Comparison of ENCODE assay signal across 14 mouse cellular contexts in the genomic region with DNA sequence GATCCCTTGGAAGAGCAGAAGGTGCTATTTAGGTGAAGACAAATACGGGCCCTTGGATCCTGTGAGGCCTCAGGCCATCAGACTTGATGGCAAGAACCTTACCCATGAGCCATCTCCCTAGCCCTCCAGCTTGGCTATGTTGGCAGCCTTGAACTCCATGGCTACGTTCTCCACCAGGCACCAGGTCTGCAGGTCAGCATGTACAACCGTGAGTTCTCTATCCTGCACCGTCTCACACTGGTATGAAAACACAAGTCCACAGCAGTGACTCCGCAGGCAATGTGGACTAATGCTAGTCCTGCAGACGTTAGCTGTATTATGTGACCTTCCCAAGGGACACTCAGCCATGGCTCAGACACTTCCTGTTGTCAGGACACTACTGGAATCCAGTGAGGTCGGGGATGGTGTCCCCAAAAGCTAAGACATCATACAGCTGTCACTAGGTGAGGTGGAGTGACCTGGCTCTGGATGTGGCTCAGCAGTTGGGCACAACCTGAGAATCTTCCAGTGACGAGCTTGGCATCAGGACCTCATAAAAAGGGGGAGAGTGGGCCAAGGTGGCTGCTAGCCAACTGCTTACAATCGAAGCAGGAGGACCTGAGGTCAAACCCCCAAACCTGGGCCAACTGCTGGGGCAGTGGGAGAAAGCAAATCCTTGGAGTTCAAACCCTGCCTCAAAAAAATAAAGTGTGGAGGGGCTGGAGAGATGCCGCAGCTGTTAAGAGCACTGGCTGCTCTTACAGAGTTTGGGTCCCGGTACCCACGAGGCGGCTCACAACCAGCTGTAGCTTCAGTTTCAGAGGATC. TPM values are rescaled to one million over a fixed set of nuclear protein-coding genes. Genes with fewer than 3 reads are reported as not detected.
DNase-seq lines count a peak whose midpoint lies in the region; ATAC-seq and TF ChIP-seq lines count a peak whose summit lies in the region.
"Had no signal": no experiment of that assay in that cellular context is flagged by ENCODE, and none has a peak within 500 bp of the region (broad histone marks: within the 10 kb centered on the region; RNA-seq: fewer than 3 reads in every experiment).

No protein-coding gene starts in this region.

- no peaks in the 10 kb centered on the region for H3K9me3 ChIP-seq in MEL (replicated peaks; ENCODE audit: insufficient read depth, low read length)
- H3K9me3 ChIP-seq in heart, embryonic 13.5 days: no peaks in the 10 kb centered on the region
- H3K9me3 ChIP-seq in kidney, embryonic 16.5 days (ENCODE audit: low read length): no peaks in the 10 kb centered on the region
- no peaks in the 10 kb centered on the region for H3K9me3 ChIP-seq in hindbrain, postnatal 0 days (ENCODE audit: low read length)
- no peaks in the 10 kb centered on the region for H3K9me3 ChIP-seq in midbrain, postnatal 0 days (ENCODE audit: low read length)
- H3K9me3 ChIP-seq: hindbrain, embryonic 15.5 days had no signal

- no peak for ATAC-seq in heart, embryonic 13.5 days (ENCODE audit: extremely low read depth, insufficient number of reproducible peaks, low FRiP score, low TSS enrichment)
- no peak for ATAC-seq in kidney, embryonic 16.5 days (ENCODE audit: low FRiP score, low TSS enrichment)
- ATAC-seq in hindbrain, postnatal 0 days: no peak
- no peak for ATAC-seq in midbrain, postnatal 0 days (ENCODE audit: low FRiP score)
- ATAC-seq: CD4-positive, CD25-positive, alpha-beta regulatory T cell, adult 4 months had no signal

- H3K79me2 ChIP-seq in MEL (ENCODE audit: control insufficient read depth, insufficient read depth, low read length, poor library complexity): peaks cover 21% of the 10 kb centered on the region

- no peak overlapping the region for H3K4me3 ChIP-seq in MEL (ENCODE audit: control insufficient read depth in 1 of 2, insufficient read depth in 1 of 2, low read depth in 2 of 2, low read length in 2 of 2)
- H3K4me3 ChIP-seq in heart, embryonic 13.5 days: no peak overlapping the region
- H3K4me3 ChIP-seq in kidney, embryonic 16.5 days (ENCODE audit: low read length): no peak overlapping the region
- no peak overlapping the region for H3K4me3 ChIP-seq in hindbrain, postnatal 0 days (ENCODE audit: low read length)
- H3K4me3 ChIP-seq in midbrain, postnatal 0 days (ENCODE audit: low read depth, low read length): no peak overlapping the region
- H3K4me3 ChIP-seq: hindbrain, embryonic 15.5 days had no signal

- no peak for TF ChIP-seq RAD21 in MEL (IDR thresholded peaks at IDR 0.05; ENCODE audit: low read depth, low read length)

- intact Hi-C loops in gastrocnemius, postnatal 36 days (cut with DNase I): loop anchor here (5.0 kb wide), 1 partner anchor 118 kb away; no protein-coding TSS in a partner anchor

- WGBS in heart, embryonic 13.5 days: 69% methylated on average over 13 of the region's 13 CpGs
- WGBS in kidney, embryonic 16.5 days: 56% methylated on average over 13 of the region's 13 CpGs
- 70% methylated on average over 13 of the region's 13 CpGs for WGBS in hindbrain, postnatal 0 days
- 80% methylated on average over 13 of the region's 13 CpGs for WGBS in midbrain, postnatal 0 days

- peak; percentile 13 for DNase-seq in gastrocnemius, adult 18-20 months (ENCODE audit: low spot score)
- DNase-seq in gastrocnemius, postnatal 36 days: no peak
- no peak for DNase-seq in MEL (ENCODE audit: low read depth, low spot score)
- no peak for DNase-seq in hindbrain, postnatal 0 days (ENCODE audit: low spot score)
- DNase-seq in midbrain, postnatal 0 days (ENCODE audit: low spot score): no peak
- no peak for DNase-seq in ovary, adult 18-20 months (ENCODE audit: low spot score)
- DNase-seq: embryo, embryonic 11 days; retina, postnatal 1 day had no signal

- H3K4me2 ChIP-seq in heart, embryonic 13.5 days: no peak overlapping the region
- no peak overlapping the region for H3K4me2 ChIP-seq in kidney, embryonic 16.5 days (replicated peaks; ENCODE audit: low read depth, low read length)
- H3K4me2 ChIP-seq in hindbrain, postnatal 0 days (ENCODE audit: low read depth, low read length): no peak overlapping the region
- no peak overlapping the region for H3K4me2 ChIP-seq in midbrain, postnatal 0 days (ENCODE audit: low read depth, low read length, poor library complexity, severe bottlenecking)
- H3K4me2 ChIP-seq: hindbrain, embryonic 15.5 days had no signal

- no peaks in the 10 kb centered on the region for H3K27me3 ChIP-seq in MEL (ENCODE audit: control insufficient read depth in 1 of 2, insufficient read depth in 2 of 2, low read length in 2 of 2)
- no peaks in the 10 kb centered on the region for H3K27me3 ChIP-seq in heart, embryonic 13.5 days (replicated peaks)
- H3K27me3 ChIP-seq in kidney, embryonic 16.5 days (ENCODE audit: insufficient read depth, low read length): no peaks in the 10 kb centered on the region
- no peaks in the 10 kb centered on the region for H3K27me3 ChIP-seq in hindbrain, postnatal 0 days (ENCODE audit: insufficient read depth, low read length)
- H3K27me3 ChIP-seq in midbrain, postnatal 0 days (ENCODE audit: insufficient read depth, low read length): no peaks in the 10 kb centered on the region
- H3K27me3 ChIP-seq: hindbrain, embryonic 15.5 days had no signal

- H3K36me3 ChIP-seq in MEL (ENCODE audit: control insufficient read depth in 1 of 2, insufficient read depth in 2 of 2, low read length in 2 of 2): peaks cover 0 to 10% of the 10 kb centered on the region in 2 experiments; a peak in 3 of 4 replicates
- peaks cover 31% of the 10 kb centered on the region for H3K36me3 ChIP-seq in heart, embryonic 13.5 days
- peaks cover 17% of the 10 kb centered on the region for H3K36me3 ChIP-seq in kidney, embryonic 16.5 days (ENCODE audit: insufficient read depth, low read length)
- peaks cover under 1% of the 10 kb centered on the region; the same call in 1 of the 2 replicates for H3K36me3 ChIP-seq in hindbrain, postnatal 0 days (ENCODE audit: insufficient read depth, low read length)
- H3K36me3 ChIP-seq in midbrain, postnatal 0 days (ENCODE audit: insufficient read depth, low read length): no peaks in the 10 kb centered on the region
- H3K36me3 ChIP-seq: hindbrain, embryonic 15.5 days had no signal

- no peak for TF ChIP-seq EP300 in MEL (IDR thresholded peaks at IDR 0.05; ENCODE audit: low read depth in 1 of 2, low read length in 2 of 2)

- no peak; a peak in 1 of 4 replicates for TF ChIP-seq POLR2A in MEL (IDR thresholded peaks at IDR 0.05; ENCODE audit: control insufficient read depth in 1 of 2, insufficient read depth in 1 of 2, low read depth in 1 of 2, low read length in 2 of 2, poor library complexity in 1 of 2)

- no peak for TF ChIP-seq CTCF in MEL (IDR thresholded peaks at IDR 0.05 in 2 of 3, conservative IDR thresholded peaks at IDR 0.05 in 1 of 3; ENCODE audit: control insufficient read depth in 1 of 3, insufficient read depth in 1 of 3, low read depth in 2 of 3, low read length in 3 of 3, poor library complexity in 1 of 3, severe bottlenecking in 1 of 3)
- TF ChIP-seq CTCF in hindbrain, postnatal 0 days (IDR thresholded peaks at IDR 0.05; ENCODE audit: low read depth): no peak
- TF ChIP-seq CTCF in midbrain, postnatal 0 days (IDR thresholded peaks at IDR 0.05): no peak

- H3K4me1 ChIP-seq in MEL (ENCODE audit: control insufficient read depth in 1 of 2, insufficient read depth in 2 of 2, low read length in 2 of 2): peaks cover 0 to 13% of the 10 kb centered on the region in 2 experiments; a peak in 3 of 4 replicates
- H3K4me1 ChIP-seq in heart, embryonic 13.5 days: peaks cover 63% of the 10 kb centered on the region
- H3K4me1 ChIP-seq in kidney, embryonic 16.5 days (ENCODE audit: insufficient read depth, low read length): peaks cover 44% of the 10 kb centered on the region
- no peaks in the 10 kb centered on the region for H3K4me1 ChIP-seq in hindbrain, postnatal 0 days (ENCODE audit: insufficient read depth, low read length)
- peaks cover 2% of the 10 kb centered on the region; the same call in 1 of the 2 replicates for H3K4me1 ChIP-seq in midbrain, postnatal 0 days (ENCODE audit: insufficient read depth, low read length)

- H3K27ac ChIP-seq in MEL (ENCODE audit: control insufficient read depth, low read depth, low read length): no peak overlapping the region
- H3K27ac ChIP-seq in heart, embryonic 13.5 days (replicated peaks): peak overlapping the region; percentile 63
- peak overlapping the region; percentile 23 for H3K27ac ChIP-seq in kidney, embryonic 16.5 days (ENCODE audit: low read length)
- H3K27ac ChIP-seq in hindbrain, postnatal 0 days: no peak overlapping the region
- H3K27ac ChIP-seq in midbrain, postnatal 0 days (ENCODE audit: low read depth, low read length): no peak overlapping the region
- H3K27ac ChIP-seq: hindbrain, embryonic 15.5 days; macrophage had no signal

- H3K9ac ChIP-seq in MEL (ENCODE audit: control insufficient read depth, low read depth, low read length, poor library complexity, severe bottlenecking): no peak overlapping the region
- H3K9ac ChIP-seq in heart, embryonic 13.5 days: no peak overlapping the region
- 0 out of 2 replicates have a peak overlapping the region, but pooled peaks have one; percentile 29 for H3K9ac ChIP-seq in kidney, embryonic 16.5 days (replicated peaks; ENCODE audit: low read length)
- no peak overlapping the region for H3K9ac ChIP-seq in hindbrain, postnatal 0 days (replicated peaks; ENCODE audit: low read length)
- H3K9ac ChIP-seq in midbrain, postnatal 0 days (replicated peaks; ENCODE audit: low read length, poor library complexity, severe bottlenecking): no peak overlapping the region
- H3K9ac ChIP-seq: forebrain, postnatal 0 days; hindbrain, embryonic 15.5 days had no signal

RNA-seq across cellular contexts. Expression of a gene that starts 5.4 kb away (rescaled TPM):
- total RNA-seq in gastrocnemius, adult 18-20 months (2021): 1 to 10 TPM; 1.9 TPM
- 1 to 10 TPM in 1 of 2 experiments, under 1 TPM in 1; 0.64 to 1.8 TPM for total RNA-seq in gastrocnemius, postnatal 36 days (2021)
- total RNA-seq in MEL (2012; rRNA removed): 304 and 305 TPM in 2 replicates
- polyA plus RNA-seq in MEL (2012; ENCODE audit: insufficient read depth in 1 of 2, insufficient read length in 2 of 2, low read depth in 1 of 2, low replicate concordance in 2 of 2, missing spikeins in 1 of 2): 100 to 1,000 TPM in 1 of 2 experiments, not detected in 1; 377 TPM
- polyA plus RNA-seq in heart, embryonic 13.5 days (2015; fragmentation: Nextera tagmentation; extraction: Ambion mirVana): 84.8 and 96.7 TPM in 2 replicates
- 120 and 134 TPM in 2 replicates for polyA plus RNA-seq in kidney, embryonic 16.5 days (2015; fragmentation: Nextera tagmentation; extraction: Ambion mirVana)
- total RNA-seq in hindbrain, postnatal 0 days (2014; rRNA removed): 20.3 and 31.1 TPM in 2 replicates
- 26.2 and 27.1 TPM in 2 replicates for polyA plus RNA-seq in hindbrain, postnatal 0 days (2015; fragmentation: Nextera tagmentation; extraction: Ambion mirVana)
- 5.5 and 6.6 TPM in 2 replicates for total RNA-seq in midbrain, postnatal 0 days (2014; rRNA removed)
- polyA plus RNA-seq in midbrain, postnatal 0 days (2015; fragmentation: Nextera tagmentation; extraction: Ambion mirVana): 6.3 and 8.2 TPM in 2 replicates

RNA-seq across cellular contexts. Expression of a gene that starts 31.4 kb away (rescaled TPM):
- 1 to 10 TPM; 2.4 to 2.6 TPM for total RNA-seq in gastrocnemius, adult 18-20 months (2021)
- 1 to 10 TPM; 2.4 to 3.5 TPM for total RNA-seq in gastrocnemius, postnatal 36 days (2021)
- total RNA-seq in MEL (2012; rRNA removed): 58.1 and 69.1 TPM in 2 replicates
- 10 to 100 TPM in 1 of 2 experiments, not detected in 1; 90.6 TPM for polyA plus RNA-seq in MEL (2012; ENCODE audit: insufficient read depth in 1 of 2, insufficient read length in 2 of 2, low read depth in 1 of 2, low replicate concordance in 2 of 2, missing spikeins in 1 of 2)
- 18.9 and 20.4 TPM in 2 replicates for polyA plus RNA-seq in heart, embryonic 13.5 days (2015; fragmentation: Nextera tagmentation; extraction: Ambion mirVana)
- polyA plus RNA-seq in kidney, embryonic 16.5 days (2015; fragmentation: Nextera tagmentation; extraction: Ambion mirVana): 30.6 and 33.2 TPM in 2 replicates
- total RNA-seq in hindbrain, postnatal 0 days (2014; rRNA removed): 20.6 and 28.4 TPM in 2 replicates
- 10.7 and 10.9 TPM in 2 replicates for polyA plus RNA-seq in hindbrain, postnatal 0 days (2015; fragmentation: Nextera tagmentation; extraction: Ambion mirVana)
- total RNA-seq in midbrain, postnatal 0 days (2014; rRNA removed): 16.7 and 27.7 TPM in 2 replicates
- polyA plus RNA-seq in midbrain, postnatal 0 days (2015; fragmentation: Nextera tagmentation; extraction: Ambion mirVana): 9.6 and 10.3 TPM in 2 replicates

RNA-seq across cellular contexts. Expression of a gene that starts 43.8 kb away (rescaled TPM):
- total RNA-seq in gastrocnemius, adult 18-20 months (2021): 10 to 100 TPM; 12.6 to 14.3 TPM
- total RNA-seq in gastrocnemius, postnatal 36 days (2021): 10 to 100 TPM; 12.7 to 13.3 TPM
- 5.9 and 7.6 TPM in 2 replicates for total RNA-seq in MEL (2012; rRNA removed)
- polyA plus RNA-seq in MEL (2012; ENCODE audit: insufficient read depth in 1 of 2, insufficient read length in 2 of 2, low read depth in 1 of 2, low replicate concordance in 2 of 2, missing spikeins in 1 of 2): 10 to 100 TPM in 1 of 2 experiments, not detected in 1; 16.3 TPM
- 16.0 and 16.9 TPM in 2 replicates for polyA plus RNA-seq in heart, embryonic 13.5 days (2015; fragmentation: Nextera tagmentation; extraction: Ambion mirVana)
- polyA plus RNA-seq in kidney, embryonic 16.5 days (2015; fragmentation: Nextera tagmentation; extraction: Ambion mirVana): 18.7 and 19.7 TPM in 2 replicates
- total RNA-seq in hindbrain, postnatal 0 days (2014; rRNA removed): 15.6 and 19.1 TPM in 2 replicates
- 3.1 and 3.4 TPM in 2 replicates for polyA plus RNA-seq in hindbrain, postnatal 0 days (2015; fragmentation: Nextera tagmentation; extraction: Ambion mirVana)
- total RNA-seq in midbrain, postnatal 0 days (2014; rRNA removed): 14.9 and 15.2 TPM in 2 replicates
- polyA plus RNA-seq in midbrain, postnatal 0 days (2015; fragmentation: Nextera tagmentation; extraction: Ambion mirVana): 2.9 TPM in 2 replicates
- polyA plus RNA-seq: CD4-positive, CD25-positive, alpha-beta regulatory T cell, adult 4 months had no signal

Comparison
In these comparisons a context has a peak if more than half of its experiments do, and no peak if none do; other contexts are left out.
1. H3K27ac ChIP-seq: peak in heart, embryonic 13.5 days (single experiment) and kidney, embryonic 16.5 days (single experiment); none in MEL (single experiment), hindbrain, postnatal 0 days (single experiment) and midbrain, postnatal 0 days (single experiment).